Mouse (Mus musculus): ENCODE measurements around the gene Mfsd1. TPM values are rescaled to one million over a fixed set of nuclear protein-coding genes. Genes with fewer than 3 reads are reported as not detected.

The Mfsd1 gene
- 10 to 100 TPM; 22.5 to 26.9 TPM for total RNA-seq (2021)

GRCm38 (mm10) chr3:67582273-67583124 is at the start of gene Mfsd1:
TSS of gene Mfsd1 (plus strand) at chr3:67582741.
- intact Hi-C loops (cut with DNase I) = loop anchor here (5.0 kb wide), 1 partner anchor 120 kb away; the partner anchor contains the start of gene Lxn
- DNase-seq (ENCODE audit: low spot score) = peak; percentile 77

- DNase-seq (ENCODE audit: low spot score) = no peak
- intact Hi-C loops (cut with DNase I) = no loop called here
Observed at GRCm38 (mm10) chr3:67543630-67544029, 38.9 kb upstream of the Mfsd1 start.

- intact Hi-C loops (cut with DNase I) = no loop called here
- no peak for DNase-seq (ENCODE audit: low spot score)
Observed at GRCm38 (mm10) chr3:67551193-67551592, 31.3 kb upstream of the Mfsd1 start.

- DNase-seq (ENCODE audit: low spot score) = no peak
- intact Hi-C loops (cut with DNase I) = no loop called here
Observed at GRCm38 (mm10) chr3:67553281-67553680, 29.3 kb upstream of the Mfsd1 start.

- intact Hi-C loops (cut with DNase I) = no loop called here
- DNase-seq (ENCODE audit: low spot score) = no peak
Observed at GRCm38 (mm10) chr3:67553927-67554448, 28.6 kb upstream of the Mfsd1 start.

GRCm38 (mm10) chr3:67555211-67555610 is 27.3 kb upstream of the Mfsd1 start:
- intact Hi-C loops (cut with DNase I) = no loop called here

GRCm38 (mm10) chr3:67557200-67557651 is 25.3 kb upstream of the Mfsd1 start:
- intact Hi-C loops (cut with DNase I) = no loop called here
- no peak for DNase-seq (ENCODE audit: low spot score)

More at GRCm38 (mm10) chr3:67555211-67555610, 27.3 kb upstream of the Mfsd1 start:
- no peak for DNase-seq (ENCODE audit: low spot score)

GRCm38 (mm10) chr3:67557718-67558354 is 24.7 kb upstream of the Mfsd1 start:
- intact Hi-C loops (cut with DNase I) = no loop called here
- DNase-seq (ENCODE audit: low spot score) = no peak

- intact Hi-C loops (cut with DNase I) = no loop called here
- no peak for DNase-seq (ENCODE audit: low spot score)
Observed at GRCm38 (mm10) chr3:67564731-67565357, 17.7 kb upstream of the Mfsd1 start.

- no peak for DNase-seq (ENCODE audit: low spot score)
- intact Hi-C loops (cut with DNase I) = no loop called here
Observed at GRCm38 (mm10) chr3:67565540-67566227, 16.9 kb upstream of the Mfsd1 start.

GRCm38 (mm10) chr3:67568015-67568618 is 14.4 kb upstream of the Mfsd1 start:
- intact Hi-C loops (cut with DNase I) = loop anchor here (1.0 kb wide), 2 partner anchors 55 to 217 kb away; no protein-coding TSS in a partner anchor
- DNase-seq (ENCODE audit: low spot score) = no peak

GRCm38 (mm10) chr3:67572918-67573317 is 9.6 kb upstream of the Mfsd1 start:
- intact Hi-C loops (cut with DNase I) = loop anchor here (10.0 kb wide), 1 partner anchor 588 kb away; the partner anchor contains the start of genes Rsrc1 and Shox2
- no peak for DNase-seq (ENCODE audit: low spot score)

GRCm38 (mm10) chr3:67573523-67573922 is 9.0 kb upstream of the Mfsd1 start:
- no peak for DNase-seq (ENCODE audit: low spot score)
- intact Hi-C loops (cut with DNase I) = loop anchor here (10.0 kb wide), 1 partner anchor 589 kb away; the partner anchor contains the start of genes Rsrc1 and Shox2

- DNase-seq (ENCODE audit: low spot score) = no peak
- intact Hi-C loops (cut with DNase I) = loop anchor here (10.0 kb wide), 1 partner anchor 591 kb away; the partner anchor contains the start of genes Rsrc1 and Shox2
Observed at GRCm38 (mm10) chr3:67576248-67576647, 6.3 kb upstream of the Mfsd1 start.

- DNase-seq (ENCODE audit: low spot score) = no peak
- intact Hi-C loops (cut with DNase I) = loop anchor here (10.0 kb wide), 1 partner anchor 592 kb away; the partner anchor contains the start of genes Rsrc1 and Shox2
Observed at GRCm38 (mm10) chr3:67576724-67577123, 5.8 kb upstream of the Mfsd1 start.

- intact Hi-C loops (cut with DNase I) = loop anchor here (5.0 kb wide), 1 partner anchor 121 kb away; the partner anchor contains the start of gene Lxn
- no peak for DNase-seq (ENCODE audit: low spot score)
Observed at GRCm38 (mm10) chr3:67583125-67583845, 744 bp downstream of the Mfsd1 start.

GRCm38 (mm10) chr3:67583846-67584186 is 1.3 kb downstream of the Mfsd1 start:
- no peak for DNase-seq (ENCODE audit: low spot score)
- intact Hi-C loops (cut with DNase I) = loop anchor here (5.0 kb wide), 1 partner anchor 122 kb away; the partner anchor contains the start of gene Lxn

GRCm38 (mm10) chr3:67586511-67586910 is 4.0 kb downstream of the Mfsd1 start:
- intact Hi-C loops (cut with DNase I) = no loop called here

More at GRCm38 (mm10) chr3:67586511-67586910, 4.0 kb downstream of the Mfsd1 start:
- no peak for DNase-seq (ENCODE audit: low spot score)
